Mouse (Mus musculus): ENCODE data around the gene Acot8. TPM values are rescaled to one million over a fixed set of nuclear protein-coding genes. Genes with fewer than 3 reads are reported as not detected.

Acot8 gene
- polyA plus RNA-seq, 2 experiments = 14.0 to 31.5 TPM

DNA sequence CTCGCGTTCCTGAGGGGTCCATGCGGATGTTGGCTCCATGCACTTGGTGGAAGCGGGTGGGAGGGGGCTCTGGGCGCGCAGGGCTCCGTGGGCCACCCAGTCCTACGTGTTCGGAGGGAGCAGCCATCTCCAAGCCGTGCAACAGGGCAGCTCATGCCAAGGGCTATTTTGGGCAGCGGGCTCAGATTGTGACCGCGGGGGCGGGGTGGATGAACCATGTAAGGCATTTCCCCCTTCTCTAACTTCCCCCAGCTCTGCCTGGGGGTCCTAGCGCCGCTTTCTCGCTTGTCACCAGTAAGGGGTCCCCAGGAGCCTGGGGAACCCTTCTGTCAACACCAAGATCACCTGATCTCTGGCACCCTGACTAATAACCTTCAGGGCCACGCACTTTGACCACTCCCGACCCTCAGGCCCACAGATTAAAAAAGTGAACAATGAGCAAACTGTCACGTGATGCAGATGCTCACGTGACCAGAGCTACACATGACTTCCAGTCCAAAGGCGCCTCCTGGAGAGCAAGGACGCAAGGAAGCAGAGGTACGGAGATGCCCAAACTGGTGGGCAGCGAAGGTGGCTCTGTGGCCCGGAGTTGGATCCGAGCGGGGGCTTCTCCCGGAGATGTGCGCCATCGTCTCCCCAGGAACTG, 28.8 kb upstream of the Acot8 start, which contains the start of gene Neurl2:
Gene Neurl2 (minus strand): TSS at position 143 of the 646 bp plus-strand sequence.
- Histone ChIP-seq H3K4me2 (replicated peaks; ENCODE audit: low read depth, low read length, severe bottlenecking) (peak within 1 kb of the TSS; percentile 97), H3K27me3 (ENCODE audit: control insufficient read depth, insufficient read depth, low read length) (no peaks in the 10 kb centered on the region), H3K9me3 (ENCODE audit: control insufficient read depth, low read length) (no peaks in the 10 kb centered on the region), H3K4me3 (replicated peaks; ENCODE audit: low read length) (peak within 1 kb of the TSS; percentile 74), H3K9ac (ENCODE audit: low read depth, low read length, severe bottlenecking) (peak within 1 kb of the TSS; percentile 74), H3K27ac (replicated peaks; ENCODE audit: low read depth, low read length) (peak within 1 kb of the TSS; percentile 58), H3K4me1 (ENCODE audit: control insufficient read depth, insufficient read depth, low read length) (peaks cover 12% of the 10 kb centered on the region), H3K36me3 (ENCODE audit: control insufficient read depth, insufficient read depth, low read length) (peaks cover 21% of the 10 kb centered on the region)
- TF ChIP-seq POLR2A (IDR thresholded peaks at IDR 0.05; ENCODE audit: borderline replicate concordance, extremely low read depth, insufficient read depth, insufficient read length) = peak; percentile 80; the same call in 1 of the 2 replicates
- DNase-seq (ENCODE audit: low spot score) (peak; percentile 99), ATAC-seq (ENCODE audit: low FRiP score, low read depth) (peak; percentile 82)
- 1% methylated on average over 31 of the region's 31 CpGs for WGBS

- H3K9ac ChIP-seq (ENCODE audit: low read depth, low read length, severe bottlenecking) = peak within 1 kb of the TSS; percentile 74
- peak within 1 kb of the TSS; percentile 58 for H3K27ac ChIP-seq (replicated peaks; ENCODE audit: low read depth, low read length)
- peak; percentile 39 for ATAC-seq (ENCODE audit: low FRiP score, low read depth)
- H3K4me1 ChIP-seq (ENCODE audit: control insufficient read depth, insufficient read depth, low read length) = peaks cover 12% of the 10 kb centered on the region
- peaks cover 25% of the 10 kb centered on the region for H3K36me3 ChIP-seq (ENCODE audit: control insufficient read depth, insufficient read depth, low read length)
- no peak for TF ChIP-seq POLR2A (IDR thresholded peaks at IDR 0.05; ENCODE audit: borderline replicate concordance, extremely low read depth, insufficient read depth, insufficient read length)
- peak; percentile 65 for DNase-seq (ENCODE audit: low spot score)
- H3K27me3 ChIP-seq (ENCODE audit: control insufficient read depth, insufficient read depth, low read length) = no peaks in the 10 kb centered on the region
- peak within 1 kb of the TSS; percentile 74 for H3K4me3 ChIP-seq (replicated peaks; ENCODE audit: low read length)
- H3K4me2 ChIP-seq (replicated peaks; ENCODE audit: low read depth, low read length, severe bottlenecking) = peak within 1 kb of the TSS; percentile 97
- 2% methylated on average over 35 of the region's 35 CpGs for WGBS
- H3K9me3 ChIP-seq (ENCODE audit: control insufficient read depth, low read length) = no peaks in the 10 kb centered on the region
Observed at GRCm38 (mm10) chr2:164832748-164833301, 28.1 kb upstream of the Acot8 start, which contains the start of gene Ctsa. Gene Ctsa (plus strand): TSS chr2:164832873.

- H3K4me2 ChIP-seq (replicated peaks; ENCODE audit: low read depth, low read length, severe bottlenecking) = peak overlapping the region; percentile 97
- H3K9me3 ChIP-seq (ENCODE audit: control insufficient read depth, low read length) = no peaks in the 10 kb centered on the region
- peak overlapping the region; percentile 74 for H3K4me3 ChIP-seq (replicated peaks; ENCODE audit: low read length)
- H3K4me1 ChIP-seq (ENCODE audit: control insufficient read depth, insufficient read depth, low read length) = peaks cover 12% of the 10 kb centered on the region
- no peak for ATAC-seq (ENCODE audit: low FRiP score, low read depth)
- no peaks in the 10 kb centered on the region for H3K27me3 ChIP-seq (ENCODE audit: control insufficient read depth, insufficient read depth, low read length)
- H3K36me3 ChIP-seq (ENCODE audit: control insufficient read depth, insufficient read depth, low read length) = peaks cover 29% of the 10 kb centered on the region
- H3K9ac ChIP-seq (ENCODE audit: low read depth, low read length, severe bottlenecking) = peak overlapping the region; percentile 74
- H3K27ac ChIP-seq (replicated peaks; ENCODE audit: low read depth, low read length) = no peak overlapping the region
- DNase-seq (ENCODE audit: low spot score) = no peak
- no peak for TF ChIP-seq POLR2A (IDR thresholded peaks at IDR 0.05; ENCODE audit: borderline replicate concordance, extremely low read depth, insufficient read depth, insufficient read length)
- WGBS = 69% methylated on average over 16 of the region's 16 CpGs
Observed at GRCm38 (mm10) chr2:164832032-164832747, 27.5 kb upstream of the Acot8 start.

DNA sequence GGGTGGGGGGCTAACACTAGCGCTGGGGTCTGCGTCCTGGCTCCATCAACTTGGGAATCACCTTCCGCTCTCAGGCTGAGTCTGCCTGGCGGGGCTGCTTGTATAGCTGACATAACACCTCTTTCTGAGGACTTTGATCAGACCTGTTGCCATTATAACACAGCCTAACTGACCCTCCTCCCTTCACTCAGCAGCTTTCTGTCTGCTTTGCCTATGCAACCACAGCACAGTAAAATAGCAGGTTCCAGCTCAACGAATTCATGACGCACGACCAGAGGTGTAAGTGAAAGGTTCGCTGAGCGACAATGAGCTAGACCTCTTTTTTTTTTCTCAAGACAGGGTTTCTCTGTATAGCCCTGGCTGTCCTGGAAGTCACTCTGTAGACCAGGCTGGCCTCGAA, 26.3 kb upstream of the Acot8 start:
- H3K4me1 ChIP-seq (ENCODE audit: control insufficient read depth, insufficient read depth, low read length) = peaks cover 12% of the 10 kb centered on the region
- no peak overlapping the region for H3K9ac ChIP-seq (ENCODE audit: low read depth, low read length, severe bottlenecking)
- H3K9me3 ChIP-seq (ENCODE audit: control insufficient read depth, low read length) = no peaks in the 10 kb centered on the region
- ATAC-seq (ENCODE audit: low FRiP score, low read depth) (no peak), DNase-seq (ENCODE audit: low spot score) (no peak)
- WGBS = 83% methylated on average over 10 of the region's 10 CpGs
- no peaks in the 10 kb centered on the region for H3K27me3 ChIP-seq (ENCODE audit: control insufficient read depth, insufficient read depth, low read length)
- H3K4me2 ChIP-seq (replicated peaks; ENCODE audit: low read depth, low read length, severe bottlenecking) = no peak overlapping the region
- TF ChIP-seq POLR2A (IDR thresholded peaks at IDR 0.05; ENCODE audit: borderline replicate concordance, extremely low read depth, insufficient read depth, insufficient read length) = no peak
- no peak overlapping the region for H3K4me3 ChIP-seq (replicated peaks; ENCODE audit: low read length)
- H3K36me3 ChIP-seq (ENCODE audit: control insufficient read depth, insufficient read depth, low read length) = peaks cover 36% of the 10 kb centered on the region
- no peak overlapping the region for H3K27ac ChIP-seq (replicated peaks; ENCODE audit: low read depth, low read length)

GRCm38 (mm10) chr2:164829090-164829489, 24.4 kb upstream of the Acot8 start:
- WGBS = 91% methylated on average over 1 of the region's 1 CpGs

More at GRCm38 (mm10) chr2:164829090-164829489, 24.4 kb upstream of the Acot8 start:
- TF ChIP-seq POLR2A (IDR thresholded peaks at IDR 0.05; ENCODE audit: borderline replicate concordance, extremely low read depth, insufficient read depth, insufficient read length) = no peak
- no peak overlapping the region for H3K4me3 ChIP-seq (replicated peaks; ENCODE audit: low read length)
- ATAC-seq (ENCODE audit: low FRiP score, low read depth) = no peak
- DNase-seq (ENCODE audit: low spot score) = no peak
- no peaks in the 10 kb centered on the region for H3K9me3 ChIP-seq (ENCODE audit: control insufficient read depth, low read length)
- H3K27ac ChIP-seq (replicated peaks; ENCODE audit: low read depth, low read length) = no peak overlapping the region
- peaks cover 42% of the 10 kb centered on the region for H3K36me3 ChIP-seq (ENCODE audit: control insufficient read depth, insufficient read depth, low read length)
- no peak overlapping the region for H3K9ac ChIP-seq (ENCODE audit: low read depth, low read length, severe bottlenecking)
- peaks cover 3% of the 10 kb centered on the region; the same call in 1 of the 2 replicates for H3K4me1 ChIP-seq (ENCODE audit: control insufficient read depth, insufficient read depth, low read length)
- no peaks in the 10 kb centered on the region for H3K27me3 ChIP-seq (ENCODE audit: control insufficient read depth, insufficient read depth, low read length)
- H3K4me2 ChIP-seq (replicated peaks; ENCODE audit: low read depth, low read length, severe bottlenecking) = no peak overlapping the region
